Mouse (Mus musculus) adrenal gland, adult 2 months (tissue): ENCODE data around the gene Lmbrd2. TPM values are rescaled to one million over a fixed set of nuclear protein-coding genes. Genes with fewer than 3 reads are reported as not detected.

Experiments used
- DNase-seq: peaks from one replicate; pipeline ENCODE4 v3.0.0; 2021
- long read RNA-seq: library from polyadenylated mRNA; stranded (forward); transcript quantifications from one replicate; pipeline ENCODE4 v2.0.0, GENCODE M21; 2021
- polyA plus RNA-seq: library from polyadenylated mRNA; depleted of rRNA; stranded (reverse); fragments of >200 nt; gene quantifications from 2 replicates; pipeline ENCODE4 v1.2.3, GENCODE M21; 2012; rRNA removed
- total RNA-seq, 2 experiments: library from RNA; stranded (reverse); gene quantifications; 2 replicates each; pipeline ENCODE4 v1.2.3; 2021

The Lmbrd2 gene
- total RNA-seq, result 10 to 100 TPM; 24.8 to 27.5 TPM
- 5.1 and 10.0 TPM in 2 replicates for polyA plus RNA-seq
- long read RNA-seq, full-length matches to known transcripts, result 2 of 3 reads
- long read RNA-seq, partial matches to known transcripts, result 0 of 3 reads
- long read RNA-seq, other reads (novel, unspliced or antisense), result 1 of 3 reads

DNA sequence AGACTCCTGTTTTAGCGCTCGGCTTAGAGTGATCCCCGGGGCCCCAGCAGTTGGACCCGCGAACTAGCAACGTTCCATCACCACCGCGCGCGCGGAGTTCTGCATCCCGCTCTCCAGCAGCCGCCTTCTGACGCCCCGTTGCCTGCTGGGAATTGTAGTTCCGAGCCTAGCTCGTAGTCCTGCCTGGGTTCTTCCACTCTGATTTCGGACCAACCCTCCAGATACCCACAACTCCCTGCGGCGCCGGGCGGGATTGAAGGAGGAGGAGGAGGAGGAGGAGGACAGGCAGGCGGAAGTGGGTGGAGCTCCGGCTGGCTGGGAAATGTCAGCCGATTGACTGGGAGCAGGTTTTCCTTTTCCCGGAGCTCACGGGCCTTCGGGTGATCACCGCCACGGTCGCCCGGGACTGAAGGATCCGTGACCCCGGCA lies at the start of gene Lmbrd2:
Gene Lmbrd2 (plus strand): TSS at position 299 of the 429 bp plus-strand sequence.
- peak; percentile 98 for DNase-seq

DNA sequence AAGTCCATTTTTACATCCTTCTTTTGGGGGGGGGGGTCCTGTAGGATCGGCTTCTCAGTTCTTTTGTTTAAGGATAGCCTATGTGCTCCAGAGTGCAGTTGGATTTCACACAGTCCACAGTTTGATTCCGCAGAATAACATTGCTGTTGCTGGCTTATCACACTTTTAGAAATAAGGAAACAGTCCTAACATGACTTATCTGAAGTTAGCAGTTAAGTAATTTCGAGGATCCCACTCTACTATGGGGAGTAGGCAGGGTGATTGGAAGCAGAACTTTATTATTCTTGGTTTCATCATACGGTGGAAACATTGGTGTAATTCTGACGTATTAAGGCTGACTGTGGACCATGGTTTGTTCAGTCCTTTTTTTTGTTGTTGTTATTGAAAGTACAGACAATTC lies 49.7 kb upstream of the Lmbrd2 start:
- DNase-seq, result no peak

DNA sequence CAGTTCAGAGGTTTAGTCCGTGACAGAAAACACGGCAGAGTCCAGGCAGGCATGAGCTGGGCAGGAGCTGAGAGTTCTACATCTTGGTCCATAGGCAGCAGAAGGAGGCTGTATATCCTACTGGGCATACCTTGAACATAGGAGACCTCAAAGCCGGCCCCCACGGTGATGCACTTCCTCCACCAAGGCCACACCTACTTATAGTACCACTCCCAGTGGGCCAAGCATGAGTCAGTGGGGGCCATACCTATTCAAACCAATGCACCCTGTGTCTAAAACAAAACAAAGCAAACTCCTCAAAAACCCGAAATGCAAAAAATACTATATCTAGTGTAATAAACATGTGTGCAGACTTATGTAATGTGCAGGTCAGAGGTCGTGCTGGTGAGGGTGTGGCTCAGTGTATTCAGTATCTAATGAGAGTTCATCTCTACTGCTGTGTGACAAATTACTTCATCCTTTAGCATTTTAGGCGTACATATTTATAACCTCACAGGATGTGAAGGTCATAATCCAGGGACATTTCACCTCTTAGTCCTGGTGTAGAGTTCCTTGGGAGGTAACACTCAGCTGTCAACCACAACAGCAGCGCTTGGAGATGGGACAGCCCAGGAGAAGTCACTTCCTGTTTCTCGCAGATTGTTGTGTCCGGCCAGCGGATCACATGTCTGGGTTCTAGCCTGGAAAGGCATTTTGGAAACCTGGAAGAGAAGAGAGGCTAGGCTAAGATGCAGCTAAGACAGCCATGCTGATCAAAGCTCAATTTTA lies 46.6 kb upstream of the Lmbrd2 start:
- DNase-seq, result no peak

DNA sequence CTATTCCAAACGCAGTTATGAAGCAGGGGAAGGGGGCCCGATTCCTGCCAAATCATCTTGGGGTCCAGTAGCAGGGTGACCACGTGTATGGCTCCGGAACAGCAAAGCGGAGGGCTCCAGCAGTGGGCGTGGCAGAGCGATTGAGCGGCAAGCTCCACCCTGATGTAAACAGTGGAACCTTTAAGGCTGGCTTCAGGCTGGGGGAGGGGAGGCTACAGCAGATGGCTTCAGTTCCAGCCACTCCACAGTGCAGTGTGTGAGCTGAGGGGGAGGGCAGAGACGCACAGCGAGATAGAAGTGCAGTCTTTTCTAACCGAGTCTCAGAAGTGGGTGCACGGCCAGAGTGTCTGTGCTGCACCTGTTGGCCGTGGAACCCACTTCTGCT lies 46.0 kb upstream of the Lmbrd2 start:
- no peak for DNase-seq

DNA sequence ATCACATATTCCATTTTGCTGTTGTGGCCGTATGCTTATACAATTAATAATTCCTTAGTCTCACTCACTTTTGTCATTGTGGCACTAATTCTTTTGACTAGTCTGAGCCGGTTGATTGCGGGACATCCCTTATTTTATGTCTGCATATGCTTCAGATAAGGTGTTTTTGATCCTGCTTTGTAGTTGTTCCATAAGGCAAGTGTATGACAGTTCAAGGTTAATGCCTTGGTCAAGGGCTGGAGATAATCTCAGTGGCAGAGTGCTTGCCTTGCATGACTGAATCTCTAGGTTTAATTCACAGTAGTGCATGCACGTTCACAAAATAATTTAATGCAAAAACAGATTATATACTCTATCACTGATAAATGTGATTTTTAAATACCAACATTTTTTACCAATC lies 43.5 kb upstream of the Lmbrd2 start:
- no peak for DNase-seq

DNA sequence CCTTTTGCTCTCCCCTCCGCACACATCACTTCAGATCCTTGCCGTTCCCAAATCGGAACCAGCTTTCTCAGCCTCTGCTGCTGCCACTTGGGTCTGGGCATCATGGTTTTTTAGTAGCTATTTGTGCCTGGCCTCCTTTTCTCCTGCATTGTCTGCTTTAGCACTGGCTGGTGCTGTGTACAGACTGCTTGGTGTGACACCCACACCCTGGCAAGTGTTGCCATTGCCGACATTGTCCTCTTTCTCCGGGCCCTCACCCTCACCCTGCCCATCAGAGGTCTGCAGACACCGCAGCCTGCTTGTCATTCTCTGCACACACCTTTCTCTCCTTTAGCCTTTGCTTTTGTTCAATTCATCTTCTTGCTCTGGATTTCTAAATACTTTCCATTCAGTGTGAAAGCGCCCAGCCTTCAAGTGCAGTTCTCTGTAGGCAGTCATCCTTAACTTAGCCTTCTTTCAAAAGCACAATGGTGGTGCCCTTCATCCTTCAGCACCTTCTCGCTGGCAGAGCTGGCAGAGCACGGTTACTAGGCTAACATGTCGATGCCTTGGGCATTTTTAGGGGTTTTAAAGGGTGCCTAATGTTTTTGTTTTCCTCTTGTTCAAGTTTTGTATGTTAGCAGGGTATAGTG lies 39.8 kb upstream of the Lmbrd2 start:
- no peak for DNase-seq

DNA sequence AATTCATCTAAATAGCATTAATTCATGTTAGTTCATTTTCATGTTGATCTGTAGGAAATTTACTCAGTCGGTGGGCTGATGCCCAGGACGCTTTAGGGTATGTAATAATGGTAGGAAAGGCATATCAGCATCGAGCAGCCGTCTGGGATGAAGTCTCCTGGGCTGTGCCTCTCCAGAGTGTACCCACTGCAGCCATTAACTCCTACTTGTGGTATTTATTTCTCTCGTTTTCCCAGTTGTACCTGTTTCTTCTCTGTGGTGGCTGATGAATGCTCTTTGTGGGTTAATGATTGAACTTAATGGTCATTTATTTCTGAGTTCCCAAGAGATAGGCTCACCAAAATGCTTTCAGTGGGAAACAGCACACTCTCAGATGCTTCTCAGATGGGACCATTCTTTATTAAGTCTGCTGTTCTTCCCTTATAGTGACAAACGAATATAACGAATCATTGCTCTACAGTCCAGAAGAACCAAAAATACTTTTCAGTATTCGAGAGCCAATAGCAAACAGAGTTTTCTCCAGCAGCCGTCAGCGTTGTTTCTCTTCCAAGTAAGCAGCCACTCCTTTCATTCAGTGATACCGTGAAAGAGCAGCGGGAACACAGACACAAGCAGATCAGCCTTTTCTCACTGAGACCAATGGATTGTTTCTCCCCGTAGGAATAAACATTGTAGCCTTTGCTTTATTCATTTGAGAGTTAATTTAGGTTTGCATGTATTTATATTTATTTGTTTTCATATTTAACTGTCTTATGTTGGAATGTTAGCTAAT lies 33.9 kb upstream of the Lmbrd2 start:
- DNase-seq, result no peak

DNA sequence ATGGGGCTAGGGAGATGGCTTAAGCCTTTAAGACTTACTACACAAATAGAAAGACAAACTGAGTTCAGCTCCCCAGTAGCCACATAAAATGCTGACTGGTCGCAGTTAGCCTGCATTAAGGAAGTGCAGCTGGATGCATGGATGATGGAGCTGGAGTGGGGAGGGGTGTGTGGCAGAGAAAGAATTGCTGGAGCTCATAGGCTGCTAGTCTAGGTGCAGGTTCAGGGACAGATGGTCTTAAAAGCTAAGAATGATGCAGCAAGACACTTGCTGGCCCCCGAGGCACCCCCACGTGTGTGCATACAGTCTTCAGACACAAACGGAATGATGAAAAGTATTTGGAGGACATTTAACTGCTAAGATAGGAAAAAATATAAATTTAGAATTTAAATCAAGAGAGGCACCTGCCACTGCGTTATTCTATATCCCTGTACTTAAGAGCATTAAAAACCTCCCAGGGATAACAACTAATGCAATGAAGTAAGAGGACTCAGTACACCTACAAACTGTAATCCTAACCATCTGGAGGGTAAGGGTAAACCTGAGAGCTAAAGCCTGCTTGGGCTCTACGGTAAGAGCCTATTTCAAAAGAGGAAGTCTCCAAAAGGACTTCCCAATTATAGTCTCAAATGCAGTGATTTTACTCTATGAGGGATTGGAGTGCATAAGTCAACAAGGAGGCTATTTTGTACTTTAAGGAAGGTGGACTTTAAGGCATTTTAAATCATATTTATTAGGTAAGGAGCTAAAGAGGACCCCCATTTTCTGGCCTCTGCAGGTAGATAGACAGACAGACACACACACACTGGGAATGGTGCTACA lies 29.6 kb upstream of the Lmbrd2 start:
- no peak for DNase-seq

DNA sequence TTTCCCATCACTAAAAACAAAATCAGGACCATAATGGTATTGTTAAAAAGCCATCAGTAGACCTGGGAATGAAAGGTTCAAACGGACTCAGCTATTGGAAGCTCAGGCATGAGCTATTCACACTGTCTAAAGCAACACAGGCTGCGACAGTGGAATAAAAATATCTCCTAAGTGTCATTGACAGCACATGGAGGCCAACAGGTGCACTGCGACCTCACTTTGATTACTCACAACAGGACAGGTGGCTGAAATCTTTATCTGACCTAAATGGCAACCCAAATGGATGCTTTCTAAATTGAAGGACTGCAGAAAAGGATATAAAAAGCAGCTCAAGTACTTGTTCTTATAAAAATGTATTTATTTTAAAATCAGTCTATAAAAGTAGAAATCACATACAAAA lies 28.7 kb upstream of the Lmbrd2 start:
- no peak for DNase-seq

DNA sequence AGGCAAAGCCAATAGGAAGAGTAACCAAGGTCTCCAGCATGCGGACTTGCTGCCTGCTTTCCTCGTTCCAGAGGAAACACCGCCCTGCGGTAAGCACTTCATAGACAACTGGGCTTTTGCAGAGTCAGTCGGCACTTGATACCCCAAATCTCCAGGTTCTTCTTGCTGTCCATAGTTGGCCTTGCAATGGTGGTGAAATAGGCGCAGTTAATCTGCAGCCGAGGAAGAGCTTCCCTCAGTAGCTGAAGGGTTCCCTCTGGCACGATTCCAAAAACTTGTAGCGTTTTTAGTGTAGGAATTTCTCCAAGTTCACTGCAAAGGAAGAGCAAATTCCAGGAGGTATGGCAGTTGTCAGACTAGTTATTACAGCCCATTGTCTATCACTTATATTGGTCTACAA lies 26.8 kb upstream of the Lmbrd2 start:
- DNase-seq, result peak; percentile 35

DNA sequence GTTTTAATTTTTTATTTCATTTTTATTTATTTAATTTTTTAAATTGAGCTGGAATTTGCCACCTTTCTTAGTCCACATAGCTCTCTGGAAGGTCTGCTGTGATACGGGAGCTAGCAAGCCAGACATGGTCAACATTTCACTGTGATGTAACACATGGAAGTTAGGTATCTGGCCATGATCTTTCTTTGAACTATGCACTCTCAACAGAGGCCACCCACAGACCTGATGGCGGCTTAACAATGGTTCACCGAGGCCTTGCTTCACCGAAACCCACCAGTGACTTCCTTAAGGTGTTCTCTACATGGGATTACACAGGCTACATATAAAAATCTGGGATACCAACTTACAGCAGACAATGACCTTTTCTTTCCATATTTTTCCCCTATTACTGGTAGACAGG lies 26.2 kb upstream of the Lmbrd2 start:
- no peak for DNase-seq

DNA sequence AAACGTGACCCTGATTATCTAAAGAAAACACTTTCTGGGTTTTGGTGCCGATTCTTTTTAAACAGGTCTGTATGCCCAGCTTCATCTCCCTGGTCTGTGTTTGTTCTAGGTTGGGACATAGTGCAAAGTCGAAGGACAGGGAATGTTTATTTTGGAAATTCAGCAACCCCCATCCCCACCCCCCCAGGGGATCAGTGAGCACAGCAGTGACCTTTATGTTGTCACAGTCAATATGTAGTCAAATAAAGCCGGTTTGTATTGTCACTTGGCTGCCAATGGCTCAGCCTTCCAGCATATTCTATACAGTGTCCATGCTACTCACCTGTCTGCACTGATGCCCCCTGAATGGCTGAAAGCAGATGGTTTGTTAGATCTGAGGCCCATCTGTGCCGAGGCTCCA lies 25.8 kb upstream of the Lmbrd2 start:
- DNase-seq, result no peak

DNA sequence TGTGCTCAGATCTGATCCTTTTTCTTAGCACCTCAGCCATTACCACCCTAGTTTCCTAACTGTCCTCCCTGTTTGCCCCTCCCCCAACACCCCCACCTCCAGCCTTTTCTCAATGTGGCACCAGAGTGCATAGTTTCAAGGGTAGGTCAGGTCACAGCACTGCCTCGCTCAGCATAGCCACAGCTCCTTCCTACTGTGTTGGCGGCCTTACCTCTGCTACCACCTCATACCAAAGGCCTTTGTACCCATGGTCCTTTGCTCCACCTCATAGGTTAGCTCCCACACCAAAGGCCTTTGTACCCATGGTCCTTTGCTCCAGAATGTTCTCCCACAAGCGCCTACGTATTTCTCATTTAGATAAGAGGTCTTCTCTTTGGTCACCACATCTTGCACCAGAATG lies 21.5 kb upstream of the Lmbrd2 start:
- no peak for DNase-seq

DNA sequence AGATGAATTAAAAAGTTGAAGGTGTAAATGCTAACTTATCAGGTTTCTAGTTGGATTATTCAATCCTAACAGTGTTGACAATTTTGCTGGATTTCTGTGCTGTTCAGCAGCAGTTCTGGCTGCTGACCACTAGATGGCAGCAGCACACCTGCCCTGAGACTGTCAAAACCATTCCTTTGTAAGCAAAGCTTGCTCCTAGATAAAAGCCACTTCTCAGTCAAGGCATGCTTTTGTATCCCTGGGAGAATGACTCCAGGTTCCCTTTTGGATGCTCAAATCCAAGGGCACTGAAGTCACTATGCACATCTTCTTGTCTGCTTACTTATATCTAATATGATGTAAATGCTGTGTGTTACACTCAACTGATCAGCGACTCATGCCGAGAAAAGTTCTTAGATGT lies 20.3 kb upstream of the Lmbrd2 start:
- DNase-seq, result peak; percentile 27

DNA sequence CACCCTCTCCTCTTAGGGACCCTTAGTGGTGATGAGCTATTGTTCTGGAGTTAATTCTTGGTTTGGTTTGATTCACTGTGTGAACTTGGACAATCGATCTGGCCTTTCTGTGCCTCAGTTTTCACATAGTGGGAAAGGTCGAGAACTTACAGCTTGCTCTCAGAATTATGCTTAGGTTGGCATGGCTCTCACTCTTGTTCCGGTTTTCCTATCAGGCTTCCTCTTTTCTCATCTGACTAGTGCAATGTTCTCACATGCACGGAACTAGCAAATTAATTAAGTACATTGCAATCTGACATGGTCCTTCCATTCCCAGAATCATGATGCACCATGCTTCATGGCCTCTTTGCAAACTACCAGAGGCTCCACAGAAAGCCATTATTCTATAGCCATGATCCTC lies 17.4 kb upstream of the Lmbrd2 start:
- DNase-seq, result no peak

DNA sequence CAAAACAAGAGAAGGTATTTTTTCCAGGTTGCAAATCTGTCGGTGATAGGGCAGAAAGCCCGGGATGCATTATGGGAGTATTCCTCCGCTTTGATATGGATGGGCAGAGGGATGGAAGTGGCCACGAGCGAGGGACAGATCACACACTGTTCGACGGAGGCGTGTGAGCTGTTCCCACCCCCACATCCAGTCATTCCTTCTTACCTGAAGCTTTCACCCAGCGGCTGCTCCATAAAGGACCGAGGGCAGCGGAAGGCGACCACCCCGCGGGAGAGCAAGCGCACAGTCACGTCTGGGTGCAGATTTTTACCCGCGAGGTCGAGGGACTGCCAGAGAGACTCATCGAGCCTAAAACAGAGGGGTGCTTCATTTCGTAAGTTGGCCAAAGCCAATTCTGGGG lies 15.5 kb upstream of the Lmbrd2 start:
- no peak for DNase-seq

DNA sequence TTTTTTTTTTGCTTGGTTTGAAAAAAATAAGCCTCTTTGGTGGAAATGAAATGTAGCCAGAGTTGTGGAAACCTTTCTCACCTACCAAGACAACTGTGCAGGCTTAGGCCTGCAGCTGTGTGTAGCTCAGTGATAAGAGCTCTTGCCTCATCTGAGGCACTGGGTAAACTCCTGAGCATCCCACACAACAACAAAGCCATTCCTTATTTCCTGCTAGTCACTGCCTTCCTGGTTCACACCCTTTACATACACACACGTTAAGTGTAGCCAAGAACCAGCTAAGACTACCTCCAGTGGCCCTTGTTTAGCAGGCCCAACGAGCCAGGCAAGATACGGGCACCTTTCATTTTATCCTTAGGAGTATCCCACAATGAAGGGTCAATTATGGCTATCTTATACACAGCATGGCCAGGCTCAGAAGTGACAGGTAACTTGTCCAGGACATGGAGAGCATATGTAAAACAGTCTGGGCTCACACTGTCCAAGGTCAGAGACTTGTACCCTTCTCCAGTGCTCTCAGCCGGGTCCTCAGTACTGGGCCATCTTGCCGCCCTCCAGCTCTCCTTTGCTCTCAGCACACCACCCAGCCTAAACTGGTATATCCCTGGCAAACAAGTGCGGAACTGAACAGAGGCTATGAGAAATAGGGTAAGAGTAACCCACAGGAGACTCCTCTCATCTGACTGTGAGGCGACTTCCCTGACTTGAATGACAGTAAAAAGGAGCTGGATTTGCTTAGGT lies 13.1 kb upstream of the Lmbrd2 start:
- DNase-seq, result no peak

DNA sequence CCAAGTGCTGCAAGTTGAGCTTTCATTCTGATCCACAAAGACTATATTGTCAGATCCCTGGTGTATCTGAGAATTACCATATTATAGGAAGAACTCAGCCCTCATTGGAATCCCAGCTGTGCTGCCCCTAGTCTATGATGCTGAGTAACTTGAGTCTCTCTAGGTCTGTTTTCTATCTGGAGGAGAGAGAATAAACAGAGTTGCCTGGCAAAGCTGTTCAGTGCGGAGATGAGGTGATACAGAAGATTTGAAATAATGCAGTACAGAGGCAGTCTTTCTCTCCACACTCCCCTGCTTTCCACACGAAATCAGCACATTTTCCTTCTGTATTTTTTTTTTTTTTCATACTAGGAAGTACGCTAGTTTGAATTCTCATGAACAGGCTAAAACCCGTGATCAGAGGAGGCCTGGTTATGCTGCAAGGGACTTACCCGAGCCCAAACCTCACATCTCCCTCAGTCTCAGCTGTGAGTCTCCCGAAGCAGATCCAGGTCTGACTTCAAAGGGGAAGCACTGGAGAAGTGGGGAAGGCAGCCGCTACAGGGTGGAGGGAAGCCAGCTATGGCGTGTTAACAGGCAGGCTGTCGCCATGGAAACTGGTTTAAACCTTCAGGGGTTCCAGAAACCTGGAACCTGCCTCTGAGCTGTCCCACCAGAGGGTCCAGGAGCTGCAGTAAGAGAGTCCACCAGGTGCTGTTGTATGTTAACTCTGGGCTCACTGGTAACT lies 9.4 kb upstream of the Lmbrd2 start:
- DNase-seq, result no peak

DNA sequence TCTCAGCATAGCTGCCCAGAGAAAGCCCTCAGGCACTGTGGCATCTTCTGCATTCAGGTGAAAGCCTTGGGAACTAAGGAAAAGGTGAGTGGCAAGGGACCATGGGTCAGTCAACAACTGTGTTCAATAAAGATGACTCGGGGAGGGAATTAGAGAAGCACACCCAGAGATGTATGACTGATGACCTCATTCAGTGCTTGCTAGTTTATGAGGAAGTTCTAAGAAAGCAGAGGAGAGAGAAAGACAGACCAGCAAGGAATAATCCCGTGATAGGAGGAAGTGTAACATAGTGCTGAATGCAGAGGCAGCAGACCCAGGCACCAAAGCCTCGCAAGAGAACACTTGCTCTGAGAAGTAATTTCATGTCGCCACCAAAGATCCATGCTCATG lies 8.9 kb upstream of the Lmbrd2 start:
- DNase-seq, result no peak

DNA sequence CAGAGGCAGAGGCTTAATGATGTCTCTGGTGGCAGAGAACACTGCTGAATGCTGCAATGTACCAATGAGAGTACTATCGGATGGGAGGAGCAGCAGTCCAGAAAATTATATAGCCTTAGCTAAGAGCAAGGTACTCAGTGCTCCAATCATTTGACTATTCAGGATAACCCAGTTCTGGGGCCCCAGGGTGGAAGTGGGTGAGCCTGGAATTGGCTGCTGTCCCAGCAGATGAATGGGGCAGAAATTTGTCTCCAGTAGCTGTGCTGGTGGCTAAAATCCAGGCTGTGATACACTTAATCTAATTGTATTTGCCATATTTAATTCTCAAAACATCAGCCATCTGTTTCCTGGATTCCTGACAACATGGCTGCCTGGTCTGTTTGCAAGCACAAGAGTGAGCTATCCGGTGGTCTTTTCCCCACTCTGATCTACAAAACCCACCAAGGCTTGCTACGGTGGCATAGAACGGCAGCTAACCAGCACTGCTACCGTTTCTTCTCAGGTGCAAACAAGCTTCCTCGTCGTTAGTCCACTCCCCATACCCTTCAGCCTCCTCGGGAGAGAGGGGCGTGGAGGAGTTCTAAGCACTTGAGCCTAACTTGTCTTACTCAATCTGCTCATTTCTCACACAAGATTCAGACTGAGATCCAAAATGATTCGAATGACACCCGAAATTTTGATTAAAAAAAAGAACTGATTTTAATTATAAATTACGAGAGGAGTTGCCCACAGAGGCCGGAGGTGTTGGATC lies 7.5 kb upstream of the Lmbrd2 start:
- DNase-seq, result no peak
